Mouse (Mus musculus): ENCODE data around the gene Rsbn1l.
A peak's percentile ranks its signal among the peaks of the same experiment; 100 is the strongest.

Rsbn1l gene

GRCm38 (mm10) chr5:20956298-20956697 is at the start of gene Rsbn1l:
Gene Rsbn1l, minus strand, starts transcription at chr5:20956398.
- DNase-seq (ENCODE audit: low spot score in 2 of 2), result no peak

- peak; percentile 46 to 54 for DNase-seq (ENCODE audit: low spot score in 2 of 2)
Measured at GRCm38 (mm10) chr5:21002723-21003122, 46.5 kb upstream of the Rsbn1l start.

DNA sequence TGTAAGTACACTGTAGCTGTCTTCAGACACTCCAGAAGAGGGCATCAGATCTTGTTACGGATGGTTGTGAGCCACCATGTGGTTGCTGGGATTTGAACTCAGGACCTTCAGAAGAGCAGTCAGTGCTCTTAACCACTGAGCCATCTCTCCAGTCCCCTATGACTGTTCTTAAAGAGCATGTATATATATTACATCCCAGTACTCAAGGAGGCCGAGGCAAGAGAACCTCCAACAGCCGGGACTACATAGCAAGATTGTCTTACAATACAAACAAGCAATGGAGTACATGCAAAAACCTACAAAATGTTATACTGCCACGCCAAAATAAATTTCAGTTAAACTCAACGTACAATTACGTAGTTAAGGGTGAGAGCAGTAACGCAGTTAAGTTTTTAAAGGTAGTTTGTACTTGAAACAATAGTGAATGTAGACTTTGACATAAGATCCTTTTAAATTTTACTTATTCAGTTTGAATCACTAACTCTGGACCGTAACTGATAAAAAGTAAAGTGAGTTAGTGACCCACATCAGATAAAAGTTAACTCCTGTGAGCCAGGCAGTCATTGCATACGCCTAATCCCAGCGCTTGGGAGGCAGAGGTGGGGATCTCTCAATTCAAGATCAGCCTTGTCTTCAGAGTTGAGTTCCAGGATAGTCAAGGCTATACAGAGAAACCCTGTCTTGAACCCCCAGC is 45.6 kb upstream of the Rsbn1l start:
- DNase-seq (ENCODE audit: low spot score in 2 of 2), result no peak

- DNase-seq (ENCODE audit: low spot score in 2 of 2), result no peak
Measured at GRCm38 (mm10) chr5:20998427-20998826, 42.2 kb upstream of the Rsbn1l start.

GRCm38 (mm10) chr5:20997555-20997954 is 41.4 kb upstream of the Rsbn1l start:
- no peak for DNase-seq (ENCODE audit: low spot score in 2 of 2)

DNA sequence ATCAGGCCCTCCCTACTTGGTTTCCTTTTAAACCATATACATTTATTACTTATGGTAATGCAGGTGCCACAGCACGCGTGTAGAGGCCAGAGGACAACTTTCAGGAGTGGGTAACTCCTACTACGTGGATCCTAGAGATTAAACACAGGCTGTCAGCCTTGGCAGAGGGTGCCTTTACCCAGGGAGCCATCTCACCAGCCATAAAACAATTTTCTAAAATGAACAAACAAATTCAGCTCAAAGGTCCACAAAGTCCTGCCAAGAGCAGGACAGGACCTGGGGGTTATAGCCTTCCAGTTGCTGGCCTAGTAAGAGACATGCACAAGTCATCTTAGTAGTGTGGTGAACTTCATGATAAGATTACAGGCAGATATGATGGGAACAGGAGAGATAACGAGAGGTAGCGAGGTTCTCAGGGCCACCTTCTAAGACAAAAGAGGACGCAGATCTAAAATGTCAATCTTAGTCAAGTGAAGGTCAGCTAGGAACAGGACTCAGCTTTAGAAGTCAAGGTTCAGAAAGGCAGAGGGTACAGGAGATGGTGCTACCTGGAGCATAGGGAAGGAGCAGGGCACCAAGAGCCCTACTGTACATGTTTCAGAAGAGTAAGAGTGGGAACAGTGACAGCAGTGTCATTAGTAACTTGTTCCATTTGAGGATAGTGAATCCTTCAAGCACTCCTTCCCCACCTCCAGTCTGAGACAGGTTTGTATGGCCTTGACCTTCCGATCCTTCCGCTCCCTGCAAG is 34.0 kb upstream of the Rsbn1l start:
- DNase-seq (ENCODE audit: low spot score in 2 of 2), result no peak

DNA sequence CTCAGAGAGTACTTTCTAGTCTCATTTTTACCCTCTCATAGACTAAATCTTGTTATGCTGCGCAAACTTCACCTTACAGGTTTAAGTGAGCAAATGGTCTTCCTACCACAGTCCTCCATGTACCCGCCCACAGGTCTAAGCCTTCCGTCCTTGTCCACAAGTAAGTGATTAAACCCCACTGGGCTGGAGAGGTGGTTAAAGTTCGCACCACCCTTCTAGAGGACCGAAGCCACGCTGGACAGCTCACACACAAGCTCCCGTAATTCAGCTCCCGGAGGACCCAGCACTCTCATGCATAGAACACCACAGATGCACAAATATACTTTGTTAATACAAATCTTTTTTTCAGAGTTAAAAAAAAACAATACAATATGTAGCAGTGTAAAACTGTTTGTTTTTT is 30.1 kb upstream of the Rsbn1l start:
- no peak for DNase-seq (ENCODE audit: low spot score in 2 of 2)

DNA sequence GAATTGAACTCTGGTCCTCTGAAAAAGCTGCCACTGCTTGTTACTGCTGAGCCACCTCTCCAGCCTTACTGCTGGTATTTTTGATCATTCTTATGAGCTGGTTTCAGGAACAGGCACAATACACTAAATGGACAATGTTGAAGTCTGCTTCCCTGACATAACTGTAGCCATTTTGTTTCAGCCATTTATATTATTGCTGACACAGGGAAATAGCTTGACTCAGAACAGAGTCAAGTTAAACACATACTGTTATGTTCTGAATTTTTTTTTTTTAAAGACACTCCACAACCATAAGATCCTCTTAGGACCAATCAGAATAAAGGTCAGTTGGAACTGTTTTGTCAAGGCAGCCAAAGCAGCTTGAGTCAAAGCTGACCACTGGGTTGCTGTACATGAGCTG is 27.3 kb upstream of the Rsbn1l start:
- no peak for DNase-seq (ENCODE audit: low spot score in 2 of 2)

DNA sequence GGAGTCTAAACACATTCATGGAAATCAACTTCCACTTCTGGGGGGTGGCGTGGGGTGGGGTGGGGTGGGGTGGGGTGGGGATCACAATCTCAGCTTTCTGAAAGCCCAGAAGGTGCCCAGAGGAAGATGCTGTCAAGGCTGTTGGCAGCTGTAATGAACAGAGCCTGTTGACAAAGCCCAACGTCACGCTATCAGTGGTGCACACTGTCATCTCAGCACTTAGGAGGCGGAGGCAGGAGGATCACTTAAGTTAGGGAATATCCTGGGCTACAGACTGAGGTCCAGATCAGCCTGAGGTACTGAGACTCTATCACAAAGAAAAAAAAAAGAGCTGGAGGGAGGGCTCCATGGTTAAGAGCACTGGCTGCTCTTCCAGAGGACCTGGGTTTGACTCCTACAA is 18.5 kb upstream of the Rsbn1l start:
- DNase-seq (ENCODE audit: low spot score in 2 of 2), result no peak

- no peak for DNase-seq (ENCODE audit: low spot score in 2 of 2)
Measured at GRCm38 (mm10) chr5:20973999-20974398, 17.8 kb upstream of the Rsbn1l start.

DNA sequence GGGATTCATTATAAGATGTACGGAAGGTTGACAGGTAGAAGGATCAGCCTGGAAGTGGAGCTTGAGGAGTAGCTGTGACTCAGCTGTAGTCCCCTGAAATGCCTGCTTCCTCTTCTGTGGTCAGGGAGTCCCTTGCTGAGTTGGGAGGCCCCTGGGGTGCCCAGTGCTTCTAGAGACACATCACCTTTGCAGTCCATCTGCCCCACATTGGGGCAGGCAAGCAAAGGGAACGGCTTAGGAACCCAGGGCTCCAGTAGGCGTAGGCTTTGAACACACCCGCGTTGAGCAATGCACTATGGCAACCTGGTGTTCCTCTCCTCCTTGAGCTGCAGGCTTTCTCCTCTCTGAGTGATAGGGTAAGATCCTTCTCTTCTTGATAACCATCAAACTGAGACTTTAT is 16.9 kb upstream of the Rsbn1l start:
- no peak for DNase-seq (ENCODE audit: low spot score in 2 of 2)

DNA sequence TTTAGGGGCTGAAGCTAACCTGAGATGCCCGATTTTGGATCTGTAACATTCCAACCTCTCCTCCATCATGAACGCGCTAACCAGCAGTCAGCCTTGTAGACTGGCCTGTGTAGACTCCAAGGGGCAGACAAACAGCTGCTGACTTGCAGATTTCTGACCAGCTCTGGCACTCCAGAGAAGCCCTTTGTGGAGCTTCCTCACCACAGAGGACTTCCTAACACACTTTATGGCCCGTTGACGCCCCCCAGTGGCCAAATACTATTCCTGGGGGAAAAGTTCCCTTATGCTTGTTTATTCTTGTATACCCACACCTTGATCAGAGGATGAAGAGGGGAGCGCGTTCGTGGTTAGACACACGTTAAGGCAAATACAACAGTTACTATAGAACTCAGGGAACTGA is 12.8 kb upstream of the Rsbn1l start:
- DNase-seq (ENCODE audit: low spot score in 2 of 2), result peak; percentile 62 to 76

DNA sequence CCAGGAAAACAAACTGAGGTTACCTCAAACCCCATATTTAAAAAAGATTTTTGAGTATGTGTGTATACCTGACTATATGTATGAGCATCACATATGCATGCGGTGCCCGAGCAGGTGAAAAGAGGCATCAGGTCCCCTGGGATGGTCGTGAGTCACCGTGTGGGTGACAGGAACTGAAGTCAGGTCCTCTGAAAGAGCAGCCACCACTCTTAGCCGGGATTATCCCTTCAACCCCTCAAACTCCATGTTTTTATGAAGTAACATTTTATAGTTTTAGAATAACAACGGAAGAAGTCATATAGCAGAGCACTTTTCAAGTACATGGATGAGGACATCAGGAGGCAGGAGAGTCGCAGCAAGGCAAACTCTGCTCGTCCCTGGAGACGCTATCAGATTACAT is 12.3 kb upstream of the Rsbn1l start:
- DNase-seq (ENCODE audit: low spot score in 2 of 2), result peak in 1 of 2 experiments; percentile 41

GRCm38 (mm10) chr5:20967942-20968341 is 11.7 kb upstream of the Rsbn1l start:
- DNase-seq (ENCODE audit: low spot score in 2 of 2), result peak; percentile 61 to 62

DNA sequence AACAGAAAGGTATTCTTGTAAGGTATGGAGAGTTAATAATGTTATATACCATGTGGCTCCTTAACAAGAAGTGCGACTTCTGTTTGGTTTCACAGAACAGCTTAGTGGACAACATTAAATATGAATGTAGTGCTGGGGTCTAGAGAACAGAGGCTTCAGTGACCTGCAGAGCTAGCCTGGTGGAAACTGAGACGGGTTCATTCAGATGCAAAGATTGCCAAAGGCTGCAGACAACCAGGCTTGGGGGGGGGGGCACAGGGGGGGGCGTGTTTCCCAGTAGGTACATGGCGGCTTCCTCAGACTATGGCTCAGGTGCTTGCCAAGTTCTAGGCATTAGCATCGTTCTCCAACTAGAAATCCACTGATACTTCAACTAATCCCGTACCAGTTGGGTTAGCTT is 8.2 kb upstream of the Rsbn1l start:
- DNase-seq (ENCODE audit: low spot score in 2 of 2), result no peak

GRCm38 (mm10) chr5:20963295-20963694 is 7.1 kb upstream of the Rsbn1l start:
- DNase-seq (ENCODE audit: low spot score in 2 of 2), result no peak

DNA sequence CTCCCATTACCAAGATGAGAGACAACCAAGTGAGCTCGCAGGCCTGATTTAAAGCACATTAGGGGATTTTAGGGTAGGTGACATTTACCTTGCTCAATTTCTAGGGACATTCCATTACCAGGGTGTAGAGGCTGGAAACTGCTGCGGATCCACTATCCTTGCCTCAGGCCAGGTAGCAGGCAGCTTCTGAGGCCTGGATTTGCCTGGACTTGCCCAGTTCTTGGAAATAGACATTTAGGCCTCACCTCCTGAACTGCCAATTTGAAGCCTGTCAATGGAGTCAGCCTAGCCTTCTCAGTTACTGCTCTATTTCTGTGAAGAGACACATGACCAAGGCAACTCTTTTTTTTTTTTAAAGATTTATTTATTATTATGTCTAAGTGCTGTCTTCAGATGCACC is 4.7 kb upstream of the Rsbn1l start:
- no peak for DNase-seq (ENCODE audit: low spot score in 2 of 2)

DNA sequence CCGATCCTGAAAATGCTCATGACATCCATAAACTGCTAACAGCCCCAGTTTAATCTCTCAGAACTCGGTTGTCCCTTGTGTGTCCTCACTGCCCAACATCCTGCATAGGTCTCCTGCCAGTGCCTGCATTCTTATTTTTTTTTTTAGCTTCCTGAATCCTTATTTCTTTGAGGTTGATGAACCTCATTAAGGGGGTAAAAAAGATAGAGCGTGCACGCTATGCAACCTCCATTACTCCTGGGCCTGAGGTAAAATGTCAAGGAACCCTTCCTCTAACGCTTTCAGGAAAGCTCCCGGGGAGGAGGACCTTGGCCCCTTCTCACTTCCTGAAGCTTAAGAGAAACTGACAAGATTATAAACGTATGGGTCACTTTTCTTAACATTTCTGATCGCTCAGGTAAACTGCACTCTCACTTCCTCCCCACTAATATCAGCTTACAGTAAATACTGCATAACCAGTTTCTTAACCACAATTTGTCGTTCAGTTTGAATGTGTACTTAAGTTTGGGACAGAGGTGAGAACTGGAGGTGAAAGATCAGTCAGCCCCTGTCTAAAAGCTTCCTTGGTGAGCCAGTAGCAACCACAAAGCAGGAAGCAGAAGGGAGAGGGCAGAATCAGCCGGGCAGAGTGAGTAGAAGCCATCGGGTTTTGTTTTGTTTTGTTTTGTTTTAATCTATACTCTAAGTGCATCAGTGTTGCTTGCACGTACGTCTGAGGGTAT is 923 bp downstream of the Rsbn1l start:
- DNase-seq (ENCODE audit: low spot score in 2 of 2), result peak; percentile 52 to 61

DNA sequence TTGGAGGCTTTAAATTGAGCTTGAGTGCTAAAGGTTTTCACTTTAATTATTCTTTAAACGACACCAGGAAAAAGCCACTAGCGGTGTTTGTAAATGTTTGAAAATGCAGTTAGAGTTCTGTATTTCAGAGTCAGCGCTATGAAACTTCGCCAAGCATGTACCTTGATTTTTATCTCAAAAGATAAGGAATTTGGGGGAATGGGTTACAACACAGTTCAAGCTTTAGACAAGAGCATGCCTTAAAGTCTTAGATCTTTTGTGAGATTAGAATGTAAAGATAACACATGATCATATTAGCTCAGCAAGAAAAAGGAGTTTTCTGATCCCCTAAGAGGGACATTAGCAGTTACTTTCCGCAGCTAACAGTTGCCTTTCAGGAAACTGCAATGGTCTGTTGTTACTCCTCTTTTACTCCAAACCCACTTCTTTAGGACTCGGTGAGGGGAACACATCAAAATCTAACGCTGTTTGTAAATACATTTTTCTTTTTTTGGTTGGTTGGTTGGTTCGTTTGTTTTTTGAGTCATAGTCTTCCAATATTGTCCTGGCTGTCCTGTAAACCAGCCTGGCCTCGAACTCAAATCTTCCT is 3.8 kb downstream of the Rsbn1l start:
- no peak for DNase-seq (ENCODE audit: low spot score in 2 of 2)

- peak; percentile 97 to 98 for DNase-seq (ENCODE audit: low spot score in 2 of 2)
Measured at GRCm38 (mm10) chr5:20951666-20952281, 4.4 kb downstream of the Rsbn1l start.

GRCm38 (mm10) chr5:20950855-20951650 is 5.1 kb downstream of the Rsbn1l start:
- peak; percentile 56 for DNase-seq (ENCODE audit: low spot score in 2 of 2)

Data from spleen, postnatal 36 days (tissue).